Mouse (Mus musculus): ENCODE measurements around the gene Esrp2. TPM values are rescaled to one million over a fixed set of nuclear protein-coding genes. Genes with fewer than 3 reads are reported as not detected.

Esrp2 gene
- polyA plus RNA-seq, 2 experiments: 6.6 to 7.7 TPM

DNA sequence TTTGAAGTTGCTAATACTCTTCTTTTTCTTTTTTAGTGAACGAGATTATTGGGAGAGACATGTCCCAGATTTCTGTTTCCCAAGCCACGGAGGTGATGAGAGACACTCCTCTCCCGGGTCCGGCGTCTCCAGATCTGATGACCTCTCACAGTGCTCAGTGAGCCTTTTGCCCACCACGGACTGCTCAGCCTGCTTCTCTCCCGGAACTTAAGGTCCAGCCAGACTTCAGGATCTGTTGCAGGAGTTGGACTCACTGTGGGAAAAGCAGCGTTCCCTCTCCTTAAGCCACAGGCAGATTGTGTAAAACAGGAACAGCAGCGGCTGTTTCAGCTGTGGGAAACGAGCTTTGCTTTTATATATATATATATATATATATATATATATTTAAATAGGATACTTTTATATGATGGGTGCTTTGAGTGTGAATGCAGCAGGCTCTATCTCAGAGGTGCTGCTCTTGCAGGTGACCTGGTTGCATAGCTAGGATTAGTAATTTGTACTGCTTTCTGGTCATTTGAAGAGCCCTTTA is 8.8 kb downstream of the Esrp2 start:
- no peak for ATAC-seq (ENCODE audit: insufficient read depth)

DNA sequence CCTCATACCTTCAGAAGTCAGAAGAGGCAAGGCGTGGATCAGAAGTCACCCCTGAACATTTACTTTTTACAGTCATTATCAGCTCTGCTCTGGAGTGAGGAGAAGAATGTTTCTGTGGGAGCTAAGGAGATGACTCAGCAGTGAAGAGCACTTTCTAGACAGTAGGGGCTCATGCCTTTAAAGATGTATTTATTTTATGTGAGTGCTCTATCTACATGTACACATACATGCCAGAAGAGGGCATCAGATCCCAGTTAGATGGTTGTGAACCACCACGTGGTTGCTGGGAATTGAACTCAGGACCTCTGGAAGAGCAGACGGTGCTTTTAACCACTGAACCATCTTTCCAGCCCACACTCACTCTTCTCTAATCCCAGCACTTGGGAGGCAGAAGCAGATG is 9.7 kb downstream of the Esrp2 start:
- Histone ChIP-seq H3K9ac (replicated peaks) (no peak overlapping the region), H3K36me3 (replicated peaks; ENCODE audit: control insufficient read depth, insufficient read depth, low read depth) (peaks cover 28% of the 10 kb centered on the region; the same call in 1 of the 2 replicates), H3K27ac (no peak overlapping the region), H3K4me3 (ENCODE audit: insufficient read depth in 1 of 2, low read depth in 2 of 2, low read length in 2 of 2) (no peak overlapping the region), H3K27me3 (ENCODE audit: control insufficient read depth, insufficient read depth, low read length) (no peaks in the 10 kb centered on the region), H3K4me1 (replicated peaks; ENCODE audit: control insufficient read depth in 2 of 2, insufficient read depth in 2 of 2, low read length in 1 of 2) (no peaks in the 10 kb centered on the region; a peak in 1 of 4 replicates), H3K9me3 (ENCODE audit: control insufficient read depth, low read length) (no peaks in the 10 kb centered on the region), H3K4me2 (ENCODE audit: low read depth) (no peak overlapping the region)
- DNase-seq (ENCODE audit: low read depth in 3 of 3, low spot score in 3 of 3): no peak
- 51% methylated on average over 3 of the region's 3 CpGs for WGBS (ENCODE audit: insufficient replicate concordance)
- peak; percentile 15; the same call in 1 of the 2 replicates for ATAC-seq (ENCODE audit: insufficient read depth)
- TF ChIP-seq EP300 (IDR thresholded peaks at IDR 0.05; ENCODE audit: low read depth) (no peak), CTCF (IDR thresholded peaks at IDR 0.05; ENCODE audit: low read depth) (peak; percentile 19; the same call in 1 of the 2 replicates)

More for the DNA sequence above, 8.8 kb downstream of the Esrp2 start:
- Histone ChIP-seq H3K27me3 (ENCODE audit: control insufficient read depth, insufficient read depth, low read length) (no peaks in the 10 kb centered on the region), H3K27ac (no peak overlapping the region), H3K4me2 (ENCODE audit: low read depth) (no peak overlapping the region), H3K4me3 (ENCODE audit: insufficient read depth in 1 of 2, low read depth in 2 of 2, low read length in 2 of 2) (no peak overlapping the region), H3K36me3 (replicated peaks; ENCODE audit: control insufficient read depth, insufficient read depth, low read depth) (peaks cover 28% of the 10 kb centered on the region; the same call in 1 of the 2 replicates), H3K9me3 (ENCODE audit: control insufficient read depth, low read length) (no peaks in the 10 kb centered on the region), H3K4me1 (replicated peaks; ENCODE audit: control insufficient read depth in 2 of 2, insufficient read depth in 2 of 2, low read length in 1 of 2) (no peaks in the 10 kb centered on the region; a peak in 1 of 4 replicates), H3K9ac (replicated peaks) (no peak overlapping the region)
- 83% methylated on average over 10 of the region's 10 CpGs for WGBS (ENCODE audit: insufficient replicate concordance)
- TF ChIP-seq EP300 (IDR thresholded peaks at IDR 0.05; ENCODE audit: low read depth): no peak
- no peak for TF ChIP-seq CTCF (IDR thresholded peaks at IDR 0.05; ENCODE audit: low read depth)
- DNase-seq (ENCODE audit: low read depth in 3 of 3, low spot score in 3 of 3): no peak

DNA sequence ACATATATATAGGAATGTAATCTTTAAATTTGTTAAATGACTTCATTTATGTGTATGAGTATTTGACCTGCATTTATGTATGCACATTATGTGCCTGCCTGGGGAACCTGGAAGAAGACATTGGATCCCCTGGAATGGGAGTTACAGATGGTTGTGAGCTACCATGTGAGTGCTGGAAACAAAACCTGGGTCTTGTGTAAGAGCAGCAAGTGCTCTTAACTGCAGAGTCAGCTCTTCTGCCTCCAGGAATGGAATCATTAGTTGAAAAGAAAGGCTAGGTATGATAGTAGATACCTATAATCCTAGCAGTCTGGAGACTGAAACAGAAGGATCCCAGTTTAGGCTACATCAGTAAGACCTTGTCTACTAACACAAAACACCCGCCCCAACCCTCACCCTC is 10.7 kb downstream of the Esrp2 start:
- DNase-seq (ENCODE audit: low read depth in 3 of 3, low spot score in 3 of 3) (no peak), ATAC-seq (ENCODE audit: insufficient read depth) (no peak)
- Histone ChIP-seq H3K27ac (no peak overlapping the region), H3K4me1 (replicated peaks; ENCODE audit: control insufficient read depth in 2 of 2, insufficient read depth in 2 of 2, low read length in 1 of 2) (no peaks in the 10 kb centered on the region), H3K9ac (replicated peaks) (no peak overlapping the region), H3K9me3 (ENCODE audit: control insufficient read depth, low read length) (no peaks in the 10 kb centered on the region), H3K4me3 (ENCODE audit: insufficient read depth in 1 of 2, low read depth in 2 of 2, low read length in 2 of 2) (no peak overlapping the region), H3K36me3 (replicated peaks; ENCODE audit: control insufficient read depth, insufficient read depth, low read depth) (peaks cover 28% of the 10 kb centered on the region; the same call in 1 of the 2 replicates), H3K4me2 (ENCODE audit: low read depth) (no peak overlapping the region), H3K27me3 (ENCODE audit: control insufficient read depth, insufficient read depth, low read length) (no peaks in the 10 kb centered on the region)
- TF ChIP-seq EP300 (IDR thresholded peaks at IDR 0.05; ENCODE audit: low read depth) (no peak), CTCF (IDR thresholded peaks at IDR 0.05; ENCODE audit: low read depth) (no peak)
- WGBS (ENCODE audit: insufficient replicate concordance): 84% methylated on average over 1 of the region's 1 CpGs

DNA sequence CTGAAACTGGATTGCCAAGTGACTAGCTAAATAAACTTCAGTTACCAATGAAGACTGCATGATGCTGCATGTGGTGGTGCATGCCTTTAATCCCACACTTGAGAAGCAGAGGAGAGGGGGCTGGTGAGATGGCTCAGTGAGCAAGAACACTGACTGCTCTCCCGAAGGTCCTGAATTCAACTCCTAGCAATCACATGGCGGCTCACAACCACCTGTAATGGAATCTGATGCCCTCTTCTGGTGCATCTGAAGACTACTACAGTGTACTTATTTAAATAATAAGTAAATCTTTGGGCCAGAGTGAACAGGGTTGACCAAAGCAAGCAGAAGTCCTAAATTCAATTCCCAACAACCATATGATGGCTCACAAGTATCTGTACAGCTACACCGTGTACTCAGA is 13.3 kb downstream of the Esrp2 start:
- ATAC-seq (ENCODE audit: insufficient read depth) (no peak), DNase-seq (ENCODE audit: low read depth in 3 of 3, low spot score in 3 of 3) (no peak)
- Histone ChIP-seq H3K4me2 (ENCODE audit: low read depth) (no peak overlapping the region), H3K9ac (replicated peaks) (no peak overlapping the region), H3K9me3 (ENCODE audit: control insufficient read depth, low read length) (no peaks in the 10 kb centered on the region), H3K27ac (no peak overlapping the region), H3K4me1 (replicated peaks; ENCODE audit: control insufficient read depth in 2 of 2, insufficient read depth in 2 of 2, low read length in 1 of 2) (no peaks in the 10 kb centered on the region), H3K36me3 (replicated peaks; ENCODE audit: control insufficient read depth, insufficient read depth, low read depth) (peaks cover 16% of the 10 kb centered on the region), H3K27me3 (ENCODE audit: control insufficient read depth, insufficient read depth, low read length) (no peaks in the 10 kb centered on the region), H3K4me3 (ENCODE audit: insufficient read depth in 1 of 2, low read depth in 2 of 2, low read length in 2 of 2) (no peak overlapping the region)
- TF ChIP-seq EP300 (IDR thresholded peaks at IDR 0.05; ENCODE audit: low read depth) (no peak), CTCF (IDR thresholded peaks at IDR 0.05; ENCODE audit: low read depth) (peak; percentile 14; the same call in 1 of the 2 replicates)
- 69% methylated on average over 3 of the region's 3 CpGs for WGBS (ENCODE audit: insufficient replicate concordance)

DNA sequence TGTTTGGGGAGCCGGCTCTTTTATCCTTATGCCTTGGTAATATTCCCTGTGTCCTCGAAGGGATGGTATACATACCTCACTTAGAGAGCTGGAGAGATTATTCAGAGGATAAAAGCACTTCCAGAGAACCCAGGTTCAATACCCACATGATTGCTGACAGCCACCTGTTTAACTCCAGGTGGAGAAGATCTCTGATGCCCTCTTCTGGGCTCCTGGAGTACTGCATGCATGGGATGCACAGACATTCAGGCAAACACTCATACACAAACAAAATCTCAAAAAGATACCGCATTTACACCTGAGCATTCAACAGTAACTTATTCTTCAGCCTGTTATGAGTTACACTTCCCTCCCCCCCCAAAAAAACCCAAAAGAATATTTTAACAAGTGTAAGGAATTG is 20.9 kb downstream of the Esrp2 start:
- Histone ChIP-seq H3K27me3 (ENCODE audit: control insufficient read depth, insufficient read depth, low read length) (no peaks in the 10 kb centered on the region), H3K4me2 (ENCODE audit: low read depth) (no peak overlapping the region), H3K4me1 (replicated peaks; ENCODE audit: control insufficient read depth in 2 of 2, insufficient read depth in 2 of 2, low read length in 1 of 2) (no peaks in the 10 kb centered on the region), H3K9ac (replicated peaks) (no peak overlapping the region), H3K36me3 (replicated peaks; ENCODE audit: control insufficient read depth, insufficient read depth, low read depth) (peaks cover 14% of the 10 kb centered on the region), H3K4me3 (ENCODE audit: insufficient read depth in 1 of 2, low read depth in 2 of 2, low read length in 2 of 2) (no peak overlapping the region), H3K27ac (no peak overlapping the region), H3K9me3 (ENCODE audit: control insufficient read depth, low read length) (no peaks in the 10 kb centered on the region)
- DNase-seq (ENCODE audit: low read depth in 3 of 3, low spot score in 3 of 3): no peak
- WGBS (ENCODE audit: insufficient replicate concordance): 86% methylated on average over 3 of the region's 3 CpGs
- no peak for TF ChIP-seq EP300 (IDR thresholded peaks at IDR 0.05; ENCODE audit: low read depth)
- TF ChIP-seq CTCF (IDR thresholded peaks at IDR 0.05; ENCODE audit: low read depth): peak; percentile 79
- ATAC-seq (ENCODE audit: insufficient read depth): no peak; the same call in 1 of the 2 replicates

All from liver, embryonic 14.5 days (tissue).